Mouse (Mus musculus) hindlimb bud, embryonic 11.5 days (tissue): ENCODE results near the gene Rpl38.
"Not testable (repeated sequence)": the region's sequence is repeated elsewhere in the genome, so short reads cannot be mapped to it uniquely, and the experiment has no call there.

Source experiments
- DNase-seq: peaks from one replicate; pipeline ENCODE4 v3.0.0-alpha.2; 2012; ENCODE audit warnings: low read depth, low spot score; ENCODE audit errors: extremely low spot score

Gene Rpl38

GRCm38 (mm10) chr11:114656994-114657644 lies 11.2 kb upstream of the Rpl38 start:
- DNase-seq, result no peak

- no peak for DNase-seq
Measured at GRCm38 (mm10) chr11:114657737-114658136, 10.6 kb upstream of the Rpl38 start.

DNA sequence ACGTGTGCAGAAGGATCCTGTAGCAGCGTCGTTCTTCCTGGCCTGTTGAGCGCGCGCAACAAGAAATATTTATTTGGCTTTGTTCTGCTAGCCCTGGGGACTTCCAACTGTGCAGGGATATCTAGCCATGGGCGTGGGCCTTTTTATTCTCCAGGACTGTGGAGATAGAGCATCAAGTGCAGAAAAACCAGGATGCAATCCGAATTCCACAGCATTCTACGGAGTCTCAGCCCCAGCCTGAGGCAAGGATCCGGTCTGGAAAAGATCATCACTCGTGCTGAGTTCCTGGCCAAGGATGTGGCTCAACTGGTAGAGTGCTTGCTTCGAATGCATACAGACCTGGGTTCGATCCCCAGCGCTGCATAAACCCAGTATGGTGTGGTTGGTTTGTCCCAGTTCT lies 6.2 kb upstream of the Rpl38 start:
- no peak for DNase-seq

- no peak for DNase-seq
Measured at GRCm38 (mm10) chr11:114662746-114663362, 5.5 kb upstream of the Rpl38 start.

GRCm38 (mm10) chr11:114664164-114664563 lies 4.2 kb upstream of the Rpl38 start:
- DNase-seq, result no peak

DNA sequence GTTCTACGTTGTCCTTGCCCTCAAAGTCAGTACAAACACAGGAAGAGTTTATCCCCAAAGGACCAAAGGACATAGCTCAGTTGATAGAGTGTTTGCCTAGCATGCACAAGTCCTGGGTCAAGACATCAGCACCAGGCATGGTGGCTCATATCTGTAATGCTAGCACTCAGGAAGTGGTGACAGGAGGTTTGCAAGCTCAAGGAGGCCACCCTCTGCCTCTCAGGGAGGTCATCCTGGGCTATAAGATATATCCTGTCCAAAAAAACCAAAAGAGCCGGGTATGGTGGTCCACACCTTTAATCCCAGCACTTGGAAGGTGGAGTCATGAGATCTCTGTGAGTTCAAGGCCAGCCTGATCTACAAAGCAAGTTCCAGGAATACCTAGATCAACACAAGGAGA lies 2.9 kb upstream of the Rpl38 start:
- DNase-seq, result no peak

- DNase-seq, result no peak
Measured at GRCm38 (mm10) chr11:114666786-114667185, 1.5 kb upstream of the Rpl38 start.

GRCm38 (mm10) chr11:114667236-114667931 lies 940 bp upstream of the Rpl38 start:
- DNase-seq, result no peak

- not testable (repeated sequence) for DNase-seq
Measured at GRCm38 (mm10) chr11:114667932-114668285, 415 bp upstream of the Rpl38 start.

GRCm38 (mm10) chr11:114668741-114669623 lies 658 bp downstream of the Rpl38 start:
- no peak for DNase-seq

GRCm38 (mm10) chr11:114669651-114670168 lies 1.4 kb downstream of the Rpl38 start:
- no peak for DNase-seq

DNA sequence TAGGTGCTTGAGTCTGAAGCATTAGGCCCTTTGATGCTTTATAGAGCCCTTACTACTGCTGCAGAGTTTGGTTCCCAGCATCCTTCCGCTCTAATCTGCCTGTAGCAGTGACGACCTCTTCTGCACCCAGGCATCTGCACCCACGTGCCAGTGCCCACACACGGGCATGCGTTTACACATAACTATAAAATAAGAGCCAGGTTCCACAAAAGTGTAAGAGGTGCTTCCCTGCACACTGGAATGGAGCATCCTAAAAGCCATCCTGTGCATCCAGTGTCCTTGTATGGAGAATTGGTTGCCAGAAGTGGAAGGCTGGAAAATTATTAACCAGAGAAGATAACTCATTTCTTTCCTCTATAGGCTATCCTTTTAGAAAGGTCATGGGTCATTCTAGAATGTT lies 2.8 kb downstream of the Rpl38 start:
- DNase-seq, result no peak

- DNase-seq, result no peak
Measured at GRCm38 (mm10) chr11:114672794-114673718, 4.7 kb downstream of the Rpl38 start.

DNA sequence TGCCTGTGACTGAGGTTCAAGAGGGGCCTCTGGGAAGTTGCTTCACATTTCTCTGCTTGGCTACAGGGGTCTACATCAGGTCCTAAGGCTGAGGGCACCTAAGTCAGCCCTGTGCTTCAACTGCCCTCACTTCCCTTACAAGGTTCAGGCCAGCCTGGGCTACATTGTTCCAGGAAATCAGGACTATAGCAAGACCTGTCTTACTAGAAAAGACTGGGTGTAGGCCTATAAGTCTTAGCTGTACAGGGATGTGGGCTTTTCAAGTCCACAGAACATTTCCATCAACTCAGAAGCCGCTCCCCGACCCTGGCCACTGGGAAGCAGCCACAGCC lies 5.4 kb downstream of the Rpl38 start:
- DNase-seq, result no peak

DNA sequence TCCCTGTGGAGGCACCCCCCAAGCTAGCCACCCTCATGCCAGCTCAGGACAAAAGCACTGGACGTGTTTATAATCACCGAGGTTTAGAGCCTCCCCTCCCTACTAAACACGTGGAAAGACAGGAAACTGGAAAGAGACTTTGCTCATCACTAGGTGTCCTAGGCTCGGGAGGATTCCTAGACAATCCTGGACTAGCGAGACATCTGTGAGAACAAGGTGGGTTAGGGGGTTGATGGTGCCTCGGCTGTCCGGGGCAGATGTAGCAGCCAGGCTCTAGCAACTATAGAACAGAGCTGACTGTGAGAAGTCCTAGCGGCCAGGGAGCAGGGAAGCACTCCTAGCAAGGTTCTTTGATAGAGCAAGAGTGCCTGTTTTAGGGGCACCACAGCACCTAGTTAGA lies 5.9 kb downstream of the Rpl38 start:
- DNase-seq, result no peak

- not testable (repeated sequence) for DNase-seq
Measured at GRCm38 (mm10) chr11:114674796-114675195, 6.5 kb downstream of the Rpl38 start.

DNA sequence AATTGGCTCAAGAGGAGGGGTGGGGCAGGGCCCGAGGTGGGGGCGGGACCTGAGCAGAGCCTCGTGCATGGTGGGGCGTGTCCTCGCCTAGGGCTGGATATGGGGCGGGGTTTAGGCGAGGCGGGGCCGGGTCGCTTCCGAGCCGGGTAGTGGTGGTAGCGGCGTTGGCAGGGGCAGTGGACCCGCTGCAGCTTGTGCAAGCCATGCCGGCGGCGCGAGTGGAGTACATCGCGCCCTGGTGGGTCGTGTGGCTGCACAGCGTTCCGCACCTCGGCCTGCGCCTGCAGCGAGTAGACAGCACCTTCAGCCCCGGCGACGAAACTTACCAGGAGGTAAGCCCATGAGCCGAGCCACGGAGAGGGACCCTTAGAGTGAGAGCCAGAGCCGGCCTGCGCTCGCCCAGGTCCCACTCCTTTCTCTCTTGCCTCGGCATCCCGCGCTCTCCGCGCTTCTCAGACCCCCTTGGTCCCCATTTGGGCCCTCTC lies 7.1 kb downstream of the Rpl38 start, which contains the start of gene Ttyh2:
Ttyh2 (plus strand) TSS at position 91 of the 485 bp plus-strand sequence.
- DNase-seq, result no peak

DNA sequence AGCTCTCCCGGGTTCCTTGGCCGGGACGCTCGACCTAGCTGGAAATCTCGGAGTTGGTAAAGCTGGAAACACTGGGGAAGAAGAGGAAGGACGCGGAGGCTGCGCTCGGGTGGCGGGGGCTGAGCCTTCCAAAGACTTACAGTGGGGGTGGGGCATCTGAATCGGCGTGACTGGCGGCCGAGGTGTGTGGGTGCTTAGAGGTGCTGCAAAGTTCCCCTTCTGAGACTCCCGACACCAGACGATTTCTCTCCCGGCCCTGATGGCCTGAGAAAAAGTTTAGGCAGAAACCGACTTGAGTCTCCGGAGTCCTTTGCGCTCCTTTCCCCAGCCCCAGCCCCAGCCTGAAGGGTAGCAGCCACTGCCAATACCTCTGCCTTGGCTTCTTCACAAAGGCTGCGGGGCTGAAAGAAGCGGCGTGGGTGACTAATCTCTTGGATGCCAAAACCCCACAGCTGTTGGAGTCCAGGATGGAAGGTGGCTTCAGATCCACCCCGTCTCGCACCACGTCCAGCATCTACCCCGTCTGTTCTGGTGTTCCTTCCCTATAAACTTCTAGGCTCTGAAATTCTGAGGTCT lies 7.6 kb downstream of the Rpl38 start:
- no peak for DNase-seq

DNA sequence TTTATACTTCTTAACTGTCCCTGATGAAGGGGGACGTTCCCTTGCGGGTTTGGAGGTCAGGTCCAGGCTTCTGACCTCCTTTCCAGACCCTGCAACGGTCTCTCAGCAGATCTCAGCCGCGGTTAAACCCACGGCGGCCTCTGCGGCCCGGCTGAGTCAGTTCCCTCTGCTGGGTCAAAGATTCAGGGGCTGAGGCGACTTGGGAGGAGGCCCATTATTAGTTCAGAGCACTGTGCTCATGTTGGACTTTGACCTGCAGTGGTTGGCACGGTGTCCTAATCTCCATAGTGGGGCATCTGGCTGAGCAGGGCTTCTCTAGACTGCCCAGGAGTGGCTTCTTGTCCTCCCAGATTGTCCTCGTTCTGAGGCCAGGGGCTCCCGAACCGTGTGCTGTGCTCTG lies 8.1 kb downstream of the Rpl38 start:
- DNase-seq, result no peak
